Mouse (Mus musculus) C2C12 (cell line): ENCODE data around the gene F11r.

Experiments
- CTCF ChIP-seq: IDR thresholded peaks from one replicate; pipeline ENCODE4 v1.5.1; 2011; ENCODE audit not compliant: control insufficient read depth, insufficient read depth, insufficient read length
- USF1 ChIP-seq: IDR thresholded peaks from one replicate; pipeline ENCODE4 v1.6.1; 2011; ENCODE audit warnings: low read depth, mild to moderate bottlenecking, control low read depth, moderate library complexity

- TF ChIP-seq CTCF (no peak), USF1 (no peak)
Measured at GRCm38 (mm10) chr1:171412446-171412845, 24.9 kb upstream of the F11r start.
